Mouse (Mus musculus) lung, postnatal 10 days (tissue): ENCODE results near the gene Ccdc63.
A peak's percentile ranks its signal among the peaks of the same experiment; 100 is the strongest.

Experiments used
- DNase-seq: peaks from one replicate; pipeline ENCODE4 v3.0.0; 2021

The Ccdc63 gene

GRCm38 (mm10) chr5:122080930-122081329 is 59.7 kb downstream of the Ccdc63 start:
- no peak for DNase-seq

DNA sequence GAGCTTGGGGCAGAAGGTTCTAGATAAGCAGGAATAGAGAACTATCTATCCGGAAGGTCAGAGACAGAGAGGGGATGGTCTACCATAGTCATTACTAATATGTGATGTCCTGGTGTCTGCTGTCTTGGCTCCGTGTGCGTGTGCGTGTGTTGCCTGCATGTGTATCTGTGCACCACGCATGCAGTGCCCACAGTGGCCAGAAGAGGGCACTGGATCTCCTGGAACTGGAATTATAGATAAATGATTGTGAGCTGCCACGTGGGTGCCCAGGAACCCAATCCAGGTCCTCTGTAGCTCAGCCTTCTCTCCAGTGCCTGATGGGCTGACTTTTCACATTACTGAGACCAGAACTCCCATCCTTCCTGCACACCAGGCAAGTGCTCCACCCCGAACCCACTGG is 60.8 kb downstream of the Ccdc63 start:
- no peak for DNase-seq

- DNase-seq = no peak
Measured at GRCm38 (mm10) chr5:122077244-122077643, 63.4 kb downstream of the Ccdc63 start.

- DNase-seq = no peak
Measured at GRCm38 (mm10) chr5:122075736-122076135, 64.9 kb downstream of the Ccdc63 start.

DNA sequence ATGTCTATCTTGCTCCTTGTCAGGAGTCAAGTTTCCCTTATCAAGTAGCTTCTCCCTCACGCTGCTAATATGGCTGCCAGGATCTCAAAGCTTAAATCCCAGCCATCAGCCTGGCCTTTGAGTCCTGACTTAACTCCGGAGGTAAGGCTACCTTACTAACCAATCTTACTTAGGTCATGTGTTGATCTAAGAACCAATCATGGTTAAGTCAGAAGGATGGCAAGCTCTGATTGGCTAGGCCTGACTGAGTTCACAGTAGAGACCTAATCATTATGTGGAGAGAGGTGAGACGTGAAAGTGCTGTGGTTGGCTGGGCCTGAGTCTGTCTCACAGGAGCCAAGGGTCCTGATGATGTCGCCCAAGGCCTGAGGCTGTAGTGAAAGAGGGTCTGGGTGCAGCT is 68.6 kb downstream of the Ccdc63 start:
- DNase-seq = no peak

DNA sequence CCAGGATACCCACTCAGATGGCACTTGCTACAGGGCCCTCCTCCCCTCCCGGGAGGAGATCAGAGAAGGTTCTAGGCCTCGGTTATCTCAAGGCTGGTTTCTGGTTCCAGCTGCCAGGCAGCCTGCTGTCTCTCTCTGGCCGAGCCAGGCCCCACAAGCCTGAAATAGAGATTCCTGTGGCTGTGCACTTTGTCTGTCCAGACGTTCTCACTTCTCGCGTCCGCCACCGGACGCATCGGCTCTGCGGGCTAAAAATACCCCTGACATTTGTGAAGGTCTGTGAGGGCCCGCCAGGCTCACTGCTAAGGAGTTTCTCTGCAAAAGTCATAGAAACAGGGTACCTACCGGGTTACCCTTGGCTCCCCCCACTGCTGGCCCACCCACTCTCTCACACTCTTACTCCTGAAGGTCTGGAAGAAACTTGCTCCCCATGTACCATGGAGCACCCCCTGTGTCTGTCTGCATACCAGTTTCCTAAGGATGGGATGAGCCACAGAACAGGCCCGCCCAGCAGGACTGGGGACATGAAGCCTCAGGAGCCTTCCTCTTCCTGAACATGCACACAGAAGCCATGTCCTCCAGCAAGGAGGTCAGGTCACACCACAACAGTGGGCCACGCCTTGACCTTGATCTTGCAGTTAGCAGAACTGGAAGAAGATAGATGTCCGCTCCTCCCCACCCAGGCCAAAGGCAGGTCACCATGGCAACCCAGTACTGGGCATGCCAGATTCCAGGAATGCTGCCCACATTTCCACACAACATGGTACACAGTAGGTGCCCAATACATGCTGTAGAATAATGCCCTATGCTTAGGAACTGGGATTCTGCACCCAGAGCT is 69.4 kb downstream of the Ccdc63 start:
- DNase-seq = no peak

- DNase-seq = no peak
Measured at GRCm38 (mm10) chr5:122068563-122068962, 72.1 kb downstream of the Ccdc63 start.

DNA sequence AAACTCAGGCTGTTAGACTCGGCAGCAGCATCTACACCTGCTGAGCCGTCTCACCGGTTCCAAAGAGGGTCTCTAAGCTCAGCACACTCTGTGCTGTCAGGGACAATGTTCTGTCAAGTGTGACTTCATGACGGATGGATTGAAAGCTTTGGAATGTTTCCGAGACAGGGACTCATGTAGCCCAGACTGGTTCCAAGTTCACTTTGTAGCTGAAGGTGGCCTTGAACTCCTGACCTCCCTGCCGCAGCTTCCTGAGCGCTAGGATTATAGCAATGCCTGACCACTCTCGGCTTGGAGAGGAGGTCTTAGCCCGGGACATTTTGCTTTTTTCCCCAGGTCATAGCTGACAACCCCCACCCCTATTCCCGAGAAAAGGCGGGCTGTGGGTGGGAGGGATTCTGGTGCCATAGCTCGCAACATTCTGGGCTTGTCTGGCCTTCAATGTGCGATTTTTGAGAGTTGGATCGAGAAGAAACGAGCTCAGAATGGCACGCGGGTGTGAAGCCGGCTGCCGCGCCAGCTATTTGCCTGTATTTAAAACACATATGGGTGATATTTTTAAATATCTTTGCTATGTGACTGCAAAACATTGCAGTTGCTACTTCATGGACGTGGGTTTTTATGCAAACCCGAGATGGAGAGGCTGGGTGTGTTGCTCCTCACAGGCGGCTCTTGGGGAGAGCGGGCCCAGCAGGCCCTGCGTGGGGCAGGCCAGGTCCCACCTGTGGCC is 77.3 kb downstream of the Ccdc63 start:
- no peak for DNase-seq

- DNase-seq = no peak
Measured at GRCm38 (mm10) chr5:122062479-122062878, 78.1 kb downstream of the Ccdc63 start.

DNA sequence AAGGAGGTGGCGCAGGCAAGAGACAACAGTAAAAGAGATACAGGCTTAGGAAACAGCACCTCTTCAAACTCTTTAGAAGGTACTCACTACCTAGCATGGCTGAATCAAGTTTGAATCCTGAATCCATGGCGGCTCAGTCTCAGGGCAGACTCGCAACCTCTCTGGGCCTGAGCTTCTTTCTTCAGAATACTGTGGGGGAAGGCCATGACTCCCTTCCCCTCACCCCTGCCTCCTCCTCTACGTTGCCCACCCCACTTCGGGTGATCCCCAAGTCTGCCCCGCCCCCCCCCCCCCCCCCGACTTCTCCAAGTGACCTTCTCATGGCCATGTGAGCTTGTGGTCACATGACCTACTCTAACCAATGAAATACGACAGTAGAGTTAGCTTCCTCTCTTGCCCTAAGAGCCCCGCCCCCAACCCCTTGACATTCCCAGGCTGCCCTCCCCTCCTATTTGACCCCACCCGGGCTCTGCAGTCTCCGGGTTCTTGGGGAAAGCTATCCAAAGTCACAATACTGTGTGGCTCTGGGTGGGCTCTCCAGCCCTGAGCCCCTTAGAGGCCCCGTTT is 79.8 kb downstream of the Ccdc63 start:
- DNase-seq = peak; percentile 31

DNA sequence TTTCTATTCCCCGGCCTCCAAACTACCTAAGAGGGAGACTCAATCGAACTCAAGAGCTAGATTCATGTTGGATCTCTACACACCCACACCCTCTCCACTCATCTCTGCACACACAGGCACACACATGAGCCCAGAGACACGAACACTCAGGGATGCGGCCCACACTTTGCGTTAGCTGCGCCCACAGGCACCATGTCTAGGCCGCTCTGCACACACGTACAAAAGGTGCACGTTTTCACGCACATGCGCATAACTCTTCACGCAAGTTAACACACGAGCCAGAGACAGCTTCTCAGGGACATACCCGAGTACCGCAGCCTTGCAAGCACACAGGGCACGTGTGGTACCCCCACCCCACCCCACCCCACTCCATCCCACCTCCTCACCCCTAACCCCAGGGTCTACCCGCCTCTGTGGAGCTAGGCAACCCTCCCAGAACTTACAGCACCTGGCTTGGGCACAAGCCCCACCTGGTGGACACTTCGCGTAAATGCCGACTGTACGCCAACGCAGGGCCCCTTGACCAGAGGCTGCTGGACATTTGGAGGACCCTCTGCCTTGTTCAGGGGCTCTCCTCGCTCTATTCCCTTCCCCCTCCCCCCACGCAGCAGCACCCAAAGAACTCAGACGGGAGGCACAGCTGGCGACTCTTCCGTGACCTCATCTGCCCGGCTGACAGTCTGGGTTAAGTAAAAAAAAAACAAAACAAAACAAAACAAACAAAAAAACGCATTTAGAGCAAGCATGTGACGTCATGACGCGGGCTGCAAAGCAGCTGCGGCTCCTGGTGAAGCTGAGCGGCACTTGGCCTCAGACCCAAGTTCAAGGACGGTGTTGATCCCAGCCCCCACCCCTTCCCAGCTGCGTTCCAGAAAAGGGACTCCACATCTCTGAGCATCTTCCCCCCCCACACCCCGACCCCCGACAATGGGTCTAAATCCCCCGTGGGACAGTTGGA is 81.3 kb downstream of the Ccdc63 start:
- DNase-seq = peak; percentile 75
